Mouse (Mus musculus) liver (tissue): ENCODE measurements around the gene Atf3.

ENCODE experiments used
- DNase-seq: peaks from one replicate; pipeline ENCODE4 v3.0.0-alpha.2; 2020; ENCODE audit warnings: mixed read lengths

Gene Atf3

GRCm38 (mm10) chr1:191226570-191226969, 8.7 kb upstream of the Atf3 start:
- no peak for DNase-seq

GRCm38 (mm10) chr1:191225771-191226170, 7.9 kb upstream of the Atf3 start:
- no peak for DNase-seq

GRCm38 (mm10) chr1:191224981-191225703, 7.3 kb upstream of the Atf3 start:
- DNase-seq, result no peak

GRCm38 (mm10) chr1:191224302-191224980, 6.6 kb upstream of the Atf3 start:
- DNase-seq, result peak; percentile 91

- DNase-seq, result no peak
Observed at GRCm38 (mm10) chr1:191223930-191224301, 6.1 kb upstream of the Atf3 start.

GRCm38 (mm10) chr1:191222031-191222430, 4.2 kb upstream of the Atf3 start:
- DNase-seq, result no peak

GRCm38 (mm10) chr1:191220588-191220987, 2.7 kb upstream of the Atf3 start:
- no peak for DNase-seq

- no peak for DNase-seq
Observed at GRCm38 (mm10) chr1:191219748-191220147, 1.9 kb upstream of the Atf3 start.

- DNase-seq, result no peak
Observed at GRCm38 (mm10) chr1:191218583-191218982, 744 bp upstream of the Atf3 start.

- DNase-seq, result no peak
Observed at GRCm38 (mm10) chr1:191215776-191216661, 1.8 kb downstream of the Atf3 start.

- DNase-seq, result no peak
Observed at GRCm38 (mm10) chr1:191211096-191211495, 6.7 kb downstream of the Atf3 start.

- no peak for DNase-seq
Observed at GRCm38 (mm10) chr1:191205791-191206190, 12.0 kb downstream of the Atf3 start.

GRCm38 (mm10) chr1:191204876-191205275, 13.0 kb downstream of the Atf3 start:
- no peak for DNase-seq

- no peak for DNase-seq
Observed at GRCm38 (mm10) chr1:191203496-191203895, 14.3 kb downstream of the Atf3 start.

- no peak for DNase-seq
Observed at GRCm38 (mm10) chr1:191202208-191202952, 15.5 kb downstream of the Atf3 start.

GRCm38 (mm10) chr1:191200816-191201602, 16.8 kb downstream of the Atf3 start:
- DNase-seq, result no peak

GRCm38 (mm10) chr1:191197916-191198315, 19.9 kb downstream of the Atf3 start:
- no peak for DNase-seq

- DNase-seq, result no peak
Observed at GRCm38 (mm10) chr1:191196016-191196415, 21.8 kb downstream of the Atf3 start.

GRCm38 (mm10) chr1:191193657-191194424, 24.0 kb downstream of the Atf3 start:
- DNase-seq, result no peak

GRCm38 (mm10) chr1:191192751-191193150, 25.1 kb downstream of the Atf3 start:
- DNase-seq, result no peak

GRCm38 (mm10) chr1:191192213-191192612, 25.6 kb downstream of the Atf3 start:
- no peak for DNase-seq
